Mouse (Mus musculus) midbrain, embryonic 11.5 days (tissue): Measurements from ENCODE around the gene Ralgds. TPM values are rescaled to one million over a fixed set of nuclear protein-coding genes. Genes with fewer than 3 reads are reported as not detected.

Source experiments
- ATAC-seq: fragments of 200-750 bp; cut with Nextera tagmentation; 2 replicates; pipeline ENCODE4 v1.8.0; 2017; ENCODE audit warnings: moderate TSS enrichment, moderate library complexity; ENCODE audit not compliant: low FRiP score
- DNase-seq: peaks from one replicate; pipeline ENCODE4 v3.0.0; 2015; ENCODE audit warnings: low spot score; ENCODE audit errors: missing footprints
- H3K27ac ChIP-seq: fragments of 300-500 bp; sonication (generic); 2 replicates; pipeline ENCODE4 v1.5.1; 2014; ENCODE audit warnings: low read depth, low read length
- H3K27me3 ChIP-seq: fragments of 300-500 bp; sonication (generic); 2 replicates; pipeline ENCODE4 v1.6.1; 2014; ENCODE audit warnings: mild to moderate bottlenecking, low read length, moderate library complexity, mixed read lengths; ENCODE audit not compliant: control insufficient read depth, insufficient read depth
- H3K36me3 ChIP-seq: fragments of 300-500 bp; sonication (generic); 2 replicates; pipeline ENCODE4 v1.6.1; 2014; ENCODE audit warnings: mild to moderate bottlenecking, low read length, moderate library complexity, mixed read lengths; ENCODE audit not compliant: control insufficient read depth, insufficient read depth
- H3K4me1 ChIP-seq: fragments of 300-500 bp; sonication (generic); 2 replicates; pipeline ENCODE4 v1.6.1; 2014; ENCODE audit warnings: low read length; ENCODE audit not compliant: control insufficient read depth, insufficient read depth
- H3K4me2 ChIP-seq: fragments of 300-500 bp; sonication (generic); 2 replicates; pipeline ENCODE4 v1.6.1; 2014; ENCODE audit warnings: mild to moderate bottlenecking, moderate library complexity
- H3K4me3 ChIP-seq: fragments of 300-500 bp; sonication (generic); 2 replicates; pipeline ENCODE4 v1.5.1; 2014; ENCODE audit warnings: low read depth, low read length
- H3K9ac ChIP-seq: fragments of 300-500 bp; sonication (generic); 2 replicates; pipeline ENCODE4 v1.6.1; 2014; ENCODE audit warnings: low read length
- H3K9me3 ChIP-seq: fragments of 300-500 bp; sonication (generic); 2 replicates; pipeline ENCODE4 v1.6.1; 2016; ENCODE audit warnings: low read length; ENCODE audit not compliant: control insufficient read depth
- WGBS: fragments of 180-500 bp; shearing (Covaris S2); extraction: QIAGEN DNeasy Blood & Tissue Kit; methylation state at CpG from one replicate; pipeline ENCODE4 v1.1.7; 2014; 5-methylcytosine and 5-hydroxymethylcytosine counted together
- polyA plus RNA-seq: library from polyadenylated mRNA; unstranded; fragments of >200 nt; fragmentation: Nextera tagmentation; extraction: Ambion mirVana; gene quantifications from 2 replicates; pipeline ENCODE4 v1.2.1, GENCODE M21; 2014

Gene Ralgds
- polyA plus RNA-seq, 1 experiment from 2014 or later: 48.8 TPM

- H3K4me2 ChIP-seq: peak within 1 kb of the TSS; percentile 64
Measured at GRCm38 (mm10) chr2:28583651-28584050, 70.7 kb downstream of the Ralgds start, which contains the start of gene Gtf3c5. TSS of gene Gtf3c5 (minus strand) at chr2:28583751.

GRCm38 (mm10) chr2:28585043-28585571 is 72.2 kb downstream of the Ralgds start:
- 23% methylated on average over 6 of the region's 6 CpGs for WGBS
- peaks cover 9% of the 10 kb centered on the region for H3K4me1 ChIP-seq
- H3K27ac ChIP-seq: no peak overlapping the region
- H3K4me3 ChIP-seq: no peak overlapping the region
- peak; percentile 97 for DNase-seq
- H3K9me3 ChIP-seq: no peaks in the 10 kb centered on the region
- no peaks in the 10 kb centered on the region for H3K27me3 ChIP-seq
- H3K36me3 ChIP-seq: no peaks in the 10 kb centered on the region; the same call in 1 of the 2 replicates
- H3K4me2 ChIP-seq: no peak overlapping the region
- ATAC-seq: no peak
- no peak overlapping the region for H3K9ac ChIP-seq

More at GRCm38 (mm10) chr2:28583651-28584050, 70.7 kb downstream of the Ralgds start, which contains the start of gene Gtf3c5:
- DNase-seq (no peak), ATAC-seq (no peak)
- WGBS: 72% methylated on average over 9 of the region's 9 CpGs
- Histone ChIP-seq H3K9me3 (no peaks in the 10 kb centered on the region), H3K27ac (peak within 1 kb of the TSS; percentile 81), H3K4me1 (peaks cover 9% of the 10 kb centered on the region), H3K9ac (peak within 1 kb of the TSS; percentile 84), H3K27me3 (no peaks in the 10 kb centered on the region), H3K36me3 (peaks cover 4% of the 10 kb centered on the region; the same call in 1 of the 2 replicates), H3K4me3 (peak within 1 kb of the TSS; percentile 75)

DNA sequence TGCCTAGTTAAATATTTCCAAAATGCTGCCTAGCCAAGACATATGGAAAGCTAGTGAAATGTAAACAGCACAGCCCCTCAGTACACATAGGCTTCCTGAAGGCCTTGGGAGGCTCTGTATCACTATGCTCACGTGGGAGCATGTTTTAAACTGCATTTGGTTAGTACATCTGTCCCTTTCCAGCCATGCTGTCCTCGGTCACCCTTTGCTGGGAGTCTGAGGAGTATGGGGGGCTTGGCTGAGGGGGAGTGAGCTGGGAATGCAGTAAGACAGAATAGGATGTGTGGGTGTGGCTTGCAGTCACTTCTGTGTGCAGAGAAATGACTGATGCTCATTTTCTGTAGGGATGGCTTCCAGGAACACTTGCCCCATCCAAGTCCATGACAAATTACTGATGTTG is 72.8 kb downstream of the Ralgds start:
- no peak for ATAC-seq
- no peak overlapping the region for H3K4me2 ChIP-seq
- peaks cover 9% of the 10 kb centered on the region for H3K4me1 ChIP-seq
- no peak overlapping the region for H3K9ac ChIP-seq
- 49% methylated on average over 2 of the region's 2 CpGs for WGBS
- H3K9me3 ChIP-seq: no peaks in the 10 kb centered on the region
- H3K27me3 ChIP-seq: no peaks in the 10 kb centered on the region
- H3K27ac ChIP-seq: no peak overlapping the region
- H3K36me3 ChIP-seq: no peaks in the 10 kb centered on the region; the same call in 1 of the 2 replicates
- H3K4me3 ChIP-seq: no peak overlapping the region
- no peak for DNase-seq

DNA sequence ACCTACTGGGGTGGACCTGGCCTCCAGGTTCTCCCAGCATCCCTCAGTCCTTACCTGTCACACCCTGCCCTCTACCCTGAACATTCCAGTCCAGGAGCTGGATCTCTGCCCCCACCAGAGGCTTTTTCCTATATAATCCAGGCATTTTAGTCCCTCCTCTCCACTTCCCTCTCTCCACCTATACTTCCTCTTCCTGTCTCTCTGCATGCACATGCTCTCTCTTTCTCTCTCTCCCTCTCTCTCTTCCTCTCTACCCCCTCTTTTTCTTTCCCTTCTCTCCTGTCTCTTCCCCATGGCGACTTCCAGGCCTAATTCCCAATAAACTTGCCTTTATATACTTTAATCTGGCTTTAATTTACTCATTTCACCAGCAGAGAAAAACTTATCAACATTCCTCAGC is 75.6 kb downstream of the Ralgds start:
- H3K27ac ChIP-seq: no peak overlapping the region
- no peak for ATAC-seq
- H3K9me3 ChIP-seq: no peaks in the 10 kb centered on the region
- DNase-seq: no peak
- H3K27me3 ChIP-seq: no peaks in the 10 kb centered on the region
- no peak overlapping the region for H3K4me3 ChIP-seq
- peaks cover under 1% of the 10 kb centered on the region; the same call in 1 of the 2 replicates for H3K4me1 ChIP-seq
- 19% methylated on average over 1 of the region's 1 CpGs for WGBS
- H3K4me2 ChIP-seq: no peak overlapping the region
- no peaks in the 10 kb centered on the region for H3K36me3 ChIP-seq
- H3K9ac ChIP-seq: no peak overlapping the region

DNA sequence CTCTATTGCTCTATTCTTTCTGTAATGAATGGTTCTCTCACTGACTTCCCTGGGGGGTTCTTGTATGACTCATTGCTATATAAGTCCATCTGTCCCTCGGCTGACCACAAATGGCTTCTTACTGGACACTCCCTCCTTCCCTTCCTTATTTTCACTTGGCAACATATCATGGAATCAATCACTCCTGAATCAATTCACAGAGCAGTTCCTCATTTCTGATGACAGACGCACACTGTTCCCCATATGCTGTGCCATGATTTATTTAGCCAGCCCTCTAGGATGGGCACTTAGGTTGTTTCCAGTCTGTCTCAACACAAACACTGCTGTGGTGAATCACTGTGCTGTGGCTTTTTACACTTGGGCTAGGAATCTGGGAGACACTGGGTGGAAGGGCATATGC is 78.6 kb downstream of the Ralgds start:
- DNase-seq (no peak), ATAC-seq (no peak)
- Histone ChIP-seq H3K4me1 (no peaks in the 10 kb centered on the region), H3K4me2 (no peak overlapping the region), H3K9me3 (no peaks in the 10 kb centered on the region), H3K9ac (no peak overlapping the region), H3K27me3 (no peaks in the 10 kb centered on the region), H3K4me3 (no peak overlapping the region), H3K27ac (no peak overlapping the region), H3K36me3 (no peaks in the 10 kb centered on the region)
- WGBS: 86% methylated on average over 2 of the region's 2 CpGs

GRCm38 (mm10) chr2:28592809-28593208 is 79.9 kb downstream of the Ralgds start:
- no peak overlapping the region for H3K9ac ChIP-seq
- ATAC-seq: no peak
- 11% methylated on average over 15 of the region's 15 CpGs for WGBS
- DNase-seq: no peak
- no peak overlapping the region for H3K4me3 ChIP-seq
- no peaks in the 10 kb centered on the region for H3K27me3 ChIP-seq
- no peaks in the 10 kb centered on the region for H3K4me1 ChIP-seq
- no peak overlapping the region for H3K27ac ChIP-seq
- H3K4me2 ChIP-seq: peak overlapping the region; percentile 25; the same call in 1 of the 2 replicates
- H3K9me3 ChIP-seq: no peaks in the 10 kb centered on the region
- no peaks in the 10 kb centered on the region for H3K36me3 ChIP-seq

DNA sequence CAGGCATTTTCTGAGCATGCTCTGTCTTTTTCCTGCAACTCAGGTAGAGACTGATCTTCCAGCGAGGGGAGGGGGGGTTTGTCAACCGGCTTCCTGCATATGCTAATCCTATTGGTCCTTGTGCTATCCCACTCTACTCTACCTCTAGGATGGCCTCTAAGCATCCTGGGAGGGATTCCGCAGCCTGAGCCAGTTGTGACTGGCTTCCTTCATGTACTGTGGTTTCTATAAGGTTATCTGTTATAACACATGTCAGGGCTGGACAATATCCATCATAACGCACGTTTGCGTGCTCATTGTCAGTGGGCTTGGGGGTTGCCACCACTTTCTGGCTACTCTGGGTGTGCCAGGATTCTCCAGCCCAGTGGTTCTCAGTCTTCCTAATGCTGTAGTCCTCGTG is 83.1 kb downstream of the Ralgds start:
- H3K27ac ChIP-seq: no peak overlapping the region
- WGBS: 83% methylated on average over 7 of the region's 7 CpGs
- H3K36me3 ChIP-seq: no peaks in the 10 kb centered on the region
- no peak overlapping the region for H3K9ac ChIP-seq
- no peak overlapping the region for H3K4me3 ChIP-seq
- no peak overlapping the region for H3K4me2 ChIP-seq
- ATAC-seq: no peak
- no peaks in the 10 kb centered on the region for H3K27me3 ChIP-seq
- DNase-seq: no peak
- no peaks in the 10 kb centered on the region for H3K9me3 ChIP-seq
- no peaks in the 10 kb centered on the region; the same call in 1 of the 2 replicates for H3K4me1 ChIP-seq

DNA sequence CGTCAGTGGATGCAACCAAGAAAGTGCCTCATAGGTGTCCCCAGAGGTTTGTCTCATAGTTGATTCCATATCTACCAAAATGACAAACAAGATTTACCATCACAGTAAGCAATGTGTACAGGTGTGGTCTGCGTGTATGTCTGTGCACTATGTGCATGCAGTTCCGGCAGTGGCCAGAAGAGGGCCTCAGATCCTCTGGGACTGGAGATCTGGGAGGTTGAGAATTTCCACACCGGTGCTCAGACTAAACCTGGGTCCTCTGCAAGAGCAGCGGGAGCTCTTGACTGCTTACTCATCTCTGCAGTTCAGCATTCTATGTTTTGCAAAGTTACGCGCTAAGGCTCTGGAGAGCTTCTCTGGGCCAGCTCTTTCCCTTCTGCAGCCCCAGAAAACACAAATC is 84.1 kb downstream of the Ralgds start:
- no peak overlapping the region for H3K4me2 ChIP-seq
- DNase-seq: no peak
- H3K27me3 ChIP-seq: no peaks in the 10 kb centered on the region
- H3K27ac ChIP-seq: no peak overlapping the region
- no peak for ATAC-seq
- H3K4me1 ChIP-seq: no peaks in the 10 kb centered on the region; the same call in 1 of the 2 replicates
- 92% methylated on average over 7 of the region's 7 CpGs for WGBS
- no peaks in the 10 kb centered on the region for H3K9me3 ChIP-seq
- H3K4me3 ChIP-seq: no peak overlapping the region
- H3K9ac ChIP-seq: no peak overlapping the region
- H3K36me3 ChIP-seq: no peaks in the 10 kb centered on the region

GRCm38 (mm10) chr2:28597733-28598547 is 85.0 kb downstream of the Ralgds start:
- no peaks in the 10 kb centered on the region for H3K36me3 ChIP-seq
- no peak overlapping the region for H3K9ac ChIP-seq
- no peaks in the 10 kb centered on the region for H3K9me3 ChIP-seq
- H3K27ac ChIP-seq: no peak overlapping the region
- DNase-seq (no peak), ATAC-seq (0 out of 2 replicates have a peak, but pooled peaks have one; percentile 24)
- H3K27me3 ChIP-seq: no peaks in the 10 kb centered on the region
- no peaks in the 10 kb centered on the region; the same call in 1 of the 2 replicates for H3K4me1 ChIP-seq
- H3K4me3 ChIP-seq: no peak overlapping the region
- H3K4me2 ChIP-seq: no peak overlapping the region
- WGBS: 88% methylated on average over 7 of the region's 7 CpGs
